Mouse (Mus musculus) lung, postnatal 0 days (tissue): ENCODE results near the gene Alk. TPM values are rescaled to one million over a fixed set of nuclear protein-coding genes. Genes with fewer than 3 reads are reported as not detected.
A peak's percentile ranks its signal among the peaks of the same experiment; 100 is the strongest.

ENCODE experiments used
- ATAC-seq: fragments of 200-750 bp; cut with Nextera tagmentation; 2 replicates; pipeline ENCODE4 v1.8.0; 2017; ENCODE audit warnings: moderate library complexity
- DNase-seq: peaks from one replicate; pipeline ENCODE4 v3.0.0-alpha.2; 2016; ENCODE audit warnings: low spot score
- H3K27ac ChIP-seq: fragments of 300-500 bp; sonication (generic); 2 replicates; pipeline ENCODE4 v1.5.1; 2014; ENCODE audit warnings: antibody characterized with exemption, mild to moderate bottlenecking, low read length, mixed read lengths
- H3K27me3 ChIP-seq: fragments of 300-500 bp; sonication (generic); replicated peaks from 2 replicates; pipeline ENCODE4 v1.6.1; 2014; ENCODE audit warnings: low read length, mixed read lengths; ENCODE audit not compliant: insufficient read depth
- H3K36me3 ChIP-seq: fragments of 300-500 bp; sonication (generic); 2 replicates; pipeline ENCODE4 v1.6.1; 2014; ENCODE audit warnings: low read length, mixed read lengths; ENCODE audit not compliant: insufficient read depth
- H3K4me1 ChIP-seq: fragments of 300-500 bp; sonication (generic); 2 replicates; pipeline ENCODE4 v1.6.1; 2014; ENCODE audit warnings: antibody characterized with exemption, low read depth, low read length, mixed read lengths; ENCODE audit not compliant: insufficient read depth
- H3K4me2 ChIP-seq: fragments of 300-500 bp; sonication (generic); replicated peaks from 2 replicates; pipeline ENCODE4 v1.6.1; 2014; ENCODE audit warnings: low read depth, mild to moderate bottlenecking, low read length, moderate library complexity, mixed read lengths
- H3K4me3 ChIP-seq: fragments of 300-500 bp; sonication (generic); 2 replicates; pipeline ENCODE4 v1.5.1; 2014; ENCODE audit warnings: low read depth, low read length
- H3K9ac ChIP-seq: fragments of 300-500 bp; sonication (generic); replicated peaks from 2 replicates; pipeline ENCODE4 v1.6.1; 2014; ENCODE audit warnings: low read depth, mild to moderate bottlenecking
- H3K9me3 ChIP-seq: fragments of 300-500 bp; sonication (generic); 2 replicates; pipeline ENCODE4 v1.6.1; 2016; ENCODE audit warnings: low read length, mixed read lengths
- CTCF ChIP-seq: IDR thresholded peaks from 2 replicates; pipeline ENCODE4 v1.5.1; 2016; ENCODE audit warnings: antibody characterized with exemption, mild to moderate bottlenecking
- EP300 ChIP-seq: IDR thresholded peaks from 2 replicates; pipeline ENCODE4 v1.6.1; 2016; ENCODE audit warnings: antibody characterized with exemption, mild to moderate bottlenecking, control low read depth
- WGBS: fragments of 180-500 bp; shearing (Covaris S2); extraction: QIAGEN DNeasy Blood & Tissue Kit; methylation state at CpG from one replicate; pipeline ENCODE4 v1.1.7; 2014; 5-methylcytosine and 5-hydroxymethylcytosine counted together
- polyA plus RNA-seq: library from polyadenylated mRNA; unstranded; fragments of >200 nt; fragmentation: Nextera tagmentation; extraction: Ambion mirVana; gene quantifications from 2 replicates; pipeline ENCODE4 v1.2.1, GENCODE M21; 2015

Alk gene
- polyA plus RNA-seq: not detected in 2 replicates

DNA sequence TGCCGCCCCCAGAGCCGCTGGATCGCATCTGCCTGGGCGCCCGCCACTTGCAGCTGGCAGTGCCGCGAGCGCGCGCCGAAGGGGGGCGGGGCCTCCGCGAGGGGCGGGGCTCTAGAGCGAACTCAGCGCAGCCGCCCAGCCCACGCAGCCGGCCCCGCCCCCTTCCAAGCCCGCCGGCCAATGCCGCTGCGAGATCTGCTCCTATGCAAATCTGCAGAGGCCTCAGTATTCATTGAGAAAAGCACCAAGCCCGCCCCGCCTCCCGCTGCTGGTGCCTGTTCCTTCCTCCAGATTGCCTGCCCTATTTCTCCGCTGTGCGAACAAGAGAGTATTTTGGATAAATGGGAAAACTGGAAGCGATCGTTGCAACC is at the start of gene Alk:
Gene Alk, minus strand, starts transcription at position 18 of the 371 bp plus-strand sequence.
- no peak for TF ChIP-seq CTCF
- TF ChIP-seq EP300: no peak
- WGBS: under 1% methylated on average over 27 of the region's 32 CpGs
- DNase-seq: peak; percentile 69

DNA sequence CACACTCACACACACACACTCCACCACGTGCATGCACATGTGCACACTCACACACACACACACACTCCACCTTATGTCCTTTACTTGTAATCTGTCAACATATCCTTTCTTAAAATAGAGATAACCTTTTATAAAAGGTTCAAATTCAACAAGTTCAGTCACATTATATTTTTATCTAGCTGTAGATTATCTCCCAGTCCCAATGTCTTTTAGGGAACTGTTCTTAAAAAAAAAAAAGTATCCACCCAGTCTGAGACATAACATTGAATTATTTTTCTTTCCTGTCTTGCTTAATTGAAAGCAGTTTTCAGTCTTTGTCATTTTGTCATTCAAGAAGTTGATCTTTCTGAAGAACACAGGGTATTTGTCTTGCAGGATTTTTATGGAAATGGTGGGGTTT is 48.4 kb upstream of the Alk start:
- DNase-seq: no peak
- Histone ChIP-seq H3K27ac (no peak overlapping the region), H3K4me1 (no peaks in the 10 kb centered on the region), H3K27me3 (no peaks in the 10 kb centered on the region), H3K9me3 (no peaks in the 10 kb centered on the region), H3K4me3 (no peak overlapping the region), H3K4me2 (no peak overlapping the region), H3K9ac (no peak overlapping the region), H3K36me3 (no peaks in the 10 kb centered on the region)
- no peak for ATAC-seq
- TF ChIP-seq CTCF (no peak), EP300 (no peak)
- 50% methylated on average over 1 of the region's 1 CpGs for WGBS

More for the DNA sequence above, at the start of gene Alk:
- Histone ChIP-seq H3K4me1 (no peaks in the 10 kb centered on the region), H3K27me3 (peaks cover 20% of the 10 kb centered on the region), H3K4me2 (peak within 1 kb of the TSS; percentile 38), H3K9ac (no peak within 1 kb of the TSS), H3K27ac (no peak within 1 kb of the TSS), H3K9me3 (no peaks in the 10 kb centered on the region), H3K4me3 (peak within 1 kb of the TSS; percentile 10; the same call in 1 of the 2 replicates), H3K36me3 (no peaks in the 10 kb centered on the region)
- ATAC-seq: peak; percentile 90

DNA sequence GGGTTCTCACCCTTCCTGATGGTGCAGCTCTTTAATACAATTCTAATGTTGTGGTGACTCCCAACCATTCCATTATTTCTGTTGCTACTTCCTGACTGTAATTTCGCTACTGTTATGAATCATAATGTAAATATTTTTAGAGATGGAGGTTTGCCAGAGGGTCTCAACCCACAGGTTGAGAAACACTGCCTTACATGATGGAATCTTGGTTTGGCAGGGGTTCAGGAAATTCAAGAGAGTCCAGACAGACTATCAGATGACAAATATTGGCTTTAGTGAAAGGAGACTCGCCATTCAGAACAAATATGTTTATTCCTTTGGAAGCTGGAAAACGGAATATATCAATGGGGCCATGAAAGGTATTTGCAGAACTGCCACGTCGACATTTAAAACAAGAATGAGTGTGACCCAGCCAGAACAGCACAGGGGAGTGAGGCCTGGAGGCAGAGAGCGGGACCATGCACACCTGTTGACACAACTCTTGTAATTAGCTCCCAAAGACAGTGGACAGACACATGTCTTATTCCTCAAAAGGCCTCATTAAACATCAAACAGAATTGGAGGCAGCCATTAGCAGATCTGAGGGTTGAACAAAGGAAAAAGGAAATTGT is 44.3 kb upstream of the Alk start:
- H3K36me3 ChIP-seq: no peaks in the 10 kb centered on the region
- H3K27me3 ChIP-seq: no peaks in the 10 kb centered on the region
- H3K4me1 ChIP-seq: no peaks in the 10 kb centered on the region
- 15% methylated on average over 6 of the region's 6 CpGs for WGBS
- H3K9me3 ChIP-seq: no peaks in the 10 kb centered on the region
- H3K27ac ChIP-seq: no peak overlapping the region
- no peak overlapping the region for H3K4me3 ChIP-seq
- no peak overlapping the region for H3K4me2 ChIP-seq
- H3K9ac ChIP-seq: no peak overlapping the region
- peak; percentile 32; the same call in 1 of the 2 replicates for ATAC-seq
- DNase-seq: peak; percentile 55
- TF ChIP-seq CTCF: no peak
- no peak for TF ChIP-seq EP300

DNA sequence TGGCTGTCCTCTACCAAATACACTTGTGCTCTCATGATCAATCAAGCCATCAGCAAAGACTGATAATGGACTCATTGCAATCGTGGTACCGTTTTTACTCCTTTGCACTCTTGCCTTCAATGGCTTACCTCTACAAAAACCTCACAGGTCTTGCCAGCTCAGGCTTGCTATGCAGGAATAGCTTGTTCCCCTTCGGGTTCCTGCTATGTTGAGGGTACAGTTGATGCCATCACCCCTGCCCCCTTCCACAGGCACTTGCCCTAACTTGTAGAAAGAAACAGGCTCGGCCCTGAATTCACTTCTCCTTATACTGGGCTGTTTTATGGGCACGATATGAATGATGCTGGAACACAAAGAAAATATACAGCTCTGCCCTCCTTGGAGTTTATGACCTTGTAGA is 41.7 kb upstream of the Alk start:
- no peak overlapping the region for H3K4me2 ChIP-seq
- DNase-seq (no peak), ATAC-seq (no peak)
- WGBS: 80% methylated on average over 5 of the region's 5 CpGs
- H3K27me3 ChIP-seq: no peaks in the 10 kb centered on the region
- no peaks in the 10 kb centered on the region for H3K36me3 ChIP-seq
- no peak for TF ChIP-seq CTCF
- H3K4me1 ChIP-seq: no peaks in the 10 kb centered on the region
- H3K27ac ChIP-seq: no peak overlapping the region
- H3K9me3 ChIP-seq: no peaks in the 10 kb centered on the region
- H3K9ac ChIP-seq: no peak overlapping the region
- H3K4me3 ChIP-seq: no peak overlapping the region

DNA sequence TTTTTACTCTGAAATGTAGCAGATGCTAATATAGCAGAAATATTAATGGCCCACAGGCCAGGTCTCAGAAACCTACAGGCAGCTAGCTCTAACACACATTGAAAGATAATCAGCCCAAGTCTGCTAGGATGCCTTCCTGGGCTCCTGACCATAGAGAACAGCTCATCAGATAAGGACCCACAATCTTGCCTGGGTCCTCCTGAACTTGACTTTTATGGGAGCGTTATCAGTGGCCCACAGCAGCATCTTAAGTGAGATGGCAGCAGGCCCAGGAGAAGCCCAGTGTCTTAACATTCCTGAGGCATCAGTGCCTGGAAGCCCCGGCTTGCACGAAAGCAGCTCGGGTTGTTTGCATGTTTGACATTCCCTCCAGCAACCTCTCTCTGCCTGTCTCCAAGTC is 35.7 kb upstream of the Alk start:
- DNase-seq (no peak), ATAC-seq (no peak)
- Histone ChIP-seq H3K4me2 (no peak overlapping the region), H3K9me3 (no peaks in the 10 kb centered on the region), H3K27ac (no peak overlapping the region), H3K36me3 (no peaks in the 10 kb centered on the region), H3K4me1 (no peaks in the 10 kb centered on the region), H3K27me3 (no peaks in the 10 kb centered on the region), H3K4me3 (no peak overlapping the region), H3K9ac (no peak overlapping the region)
- no peak for TF ChIP-seq CTCF
- TF ChIP-seq EP300: no peak
- WGBS: 23% methylated on average over 4 of the region's 4 CpGs

DNA sequence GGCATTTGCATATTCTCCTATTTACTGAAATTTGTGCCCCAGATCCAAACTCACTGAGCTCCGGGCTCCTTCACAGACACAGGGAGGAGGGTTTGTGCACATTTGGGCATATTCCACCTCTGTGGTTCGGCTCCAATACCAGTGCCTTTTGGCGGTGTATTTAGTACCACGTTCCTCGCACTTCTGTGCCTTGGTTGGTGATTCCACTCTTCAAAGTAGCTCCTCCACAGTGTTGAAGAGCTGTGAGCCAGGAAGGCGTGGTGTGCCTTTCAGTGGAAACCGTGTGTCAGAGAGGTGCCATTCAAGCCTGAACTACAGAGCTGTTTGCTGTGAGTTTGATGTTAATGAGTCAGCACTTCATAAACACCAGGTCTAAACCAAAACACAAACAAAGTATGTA is 35.0 kb upstream of the Alk start:
- no peak overlapping the region for H3K27ac ChIP-seq
- H3K27me3 ChIP-seq: no peaks in the 10 kb centered on the region
- H3K36me3 ChIP-seq: no peaks in the 10 kb centered on the region
- 64% methylated on average over 7 of the region's 7 CpGs for WGBS
- no peaks in the 10 kb centered on the region for H3K4me1 ChIP-seq
- TF ChIP-seq CTCF: no peak
- no peak for TF ChIP-seq EP300
- H3K4me3 ChIP-seq: no peak overlapping the region
- no peak for ATAC-seq
- no peak overlapping the region for H3K4me2 ChIP-seq
- H3K9ac ChIP-seq: no peak overlapping the region
- no peak for DNase-seq
- H3K9me3 ChIP-seq: no peaks in the 10 kb centered on the region

DNA sequence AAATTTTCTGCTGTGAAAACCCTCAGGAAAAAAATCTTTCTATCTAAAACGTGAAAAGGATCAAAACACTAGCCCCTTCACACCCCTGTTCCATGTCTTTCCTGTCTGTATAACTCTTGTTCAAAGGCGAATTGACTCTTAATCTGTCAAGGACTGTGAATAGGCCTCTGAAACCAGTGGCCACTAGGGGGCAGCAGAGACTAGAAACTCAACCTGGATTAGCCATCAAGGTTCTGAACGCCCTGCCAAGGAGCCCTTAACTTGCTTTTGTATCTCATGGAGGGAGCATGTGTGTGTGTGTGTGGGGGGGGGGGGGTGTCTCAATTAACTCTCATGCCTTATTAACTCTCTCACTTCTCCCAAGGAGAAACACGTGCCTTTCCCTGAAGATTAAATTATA is 1.8 kb upstream of the Alk start:
- peak; percentile 74 for DNase-seq
- Histone ChIP-seq H3K4me2 (no peak overlapping the region), H3K4me3 (no peak overlapping the region), H3K36me3 (no peaks in the 10 kb centered on the region), H3K27ac (no peak overlapping the region), H3K27me3 (peaks cover 20% of the 10 kb centered on the region), H3K9me3 (no peaks in the 10 kb centered on the region), H3K4me1 (no peaks in the 10 kb centered on the region), H3K9ac (no peak overlapping the region)
- 12% methylated on average over 4 of the region's 4 CpGs for WGBS
- ATAC-seq: no peak
- no peak for TF ChIP-seq EP300
- peak; percentile 84 for TF ChIP-seq CTCF
